Mouse (Mus musculus) limb, embryonic 12.5 days (tissue): Measurements from ENCODE around the gene Mapkapk2. TPM values are rescaled to one million over a fixed set of nuclear protein-coding genes. Genes with fewer than 3 reads are reported as not detected.

ENCODE experiments used
- ATAC-seq: fragments of 200-750 bp; cut with Nextera tagmentation; 2 replicates; pipeline ENCODE4 v1.8.0; 2017; ENCODE audit warnings: low read depth, moderate TSS enrichment; ENCODE audit not compliant: insufficient number of reproducible peaks, insufficient read depth, low FRiP score, low TSS enrichment
- H3K27ac ChIP-seq: fragments of 300-500 bp; sonication (generic); 2 replicates; pipeline ENCODE4 v1.5.1; 2016; ENCODE audit warnings: mild to moderate bottlenecking, moderate library complexity
- H3K27me3 ChIP-seq: fragments of 300-500 bp; sonication (generic); 2 replicates; pipeline ENCODE4 v1.6.1; 2016; ENCODE audit warnings: mild to moderate bottlenecking, moderate library complexity
- H3K36me3 ChIP-seq: fragments of 300-500 bp; sonication (generic); 2 replicates; pipeline ENCODE4 v1.6.1; 2016; ENCODE audit warnings: mild to moderate bottlenecking, moderate library complexity
- H3K4me1 ChIP-seq: fragments of 300-500 bp; sonication (generic); replicated peaks from 2 replicates; pipeline ENCODE4 v1.6.1; 2016
- H3K4me2 ChIP-seq: fragments of 300-500 bp; sonication (generic); 2 replicates; pipeline ENCODE4 v1.6.1; 2016; ENCODE audit warnings: mild to moderate bottlenecking, moderate library complexity
- H3K4me3 ChIP-seq: fragments of 300-500 bp; sonication (generic); replicated peaks from 2 replicates; pipeline ENCODE4 v1.5.1; 2016; ENCODE audit warnings: mild to moderate bottlenecking
- H3K9ac ChIP-seq: fragments of 300-500 bp; sonication (generic); replicated peaks from 2 replicates; pipeline ENCODE4 v1.6.1; 2016; ENCODE audit warnings: mild to moderate bottlenecking, moderate library complexity
- H3K9me3 ChIP-seq: fragments of 300-500 bp; sonication (generic); 2 replicates; pipeline ENCODE4 v1.6.1; 2016; ENCODE audit warnings: mild to moderate bottlenecking, moderate library complexity
- WGBS: fragments of 180-500 bp; shearing (Covaris S2); methylation state at CpG from one replicate; pipeline ENCODE4 v1.1.7; 2016; 5-methylcytosine and 5-hydroxymethylcytosine counted together
- polyA plus RNA-seq: library from polyadenylated mRNA; unstranded; fragments of >200 nt; fragmentation: Nextera tagmentation; extraction: Ambion mirVana; gene quantifications from 2 replicates; pipeline ENCODE4 v1.2.1, GENCODE M21; 2016

Gene Mapkapk2
- polyA plus RNA-seq, 1 experiment from 2014 or later: 58.9 TPM

- no peak overlapping the region for H3K4me2 ChIP-seq
- no peak overlapping the region for H3K4me3 ChIP-seq
- no peaks in the 10 kb centered on the region for H3K9me3 ChIP-seq
- no peak overlapping the region for H3K27ac ChIP-seq
- H3K36me3 ChIP-seq: peaks cover 1% of the 10 kb centered on the region; the same call in 1 of the 2 replicates
- H3K9ac ChIP-seq: no peak overlapping the region
- ATAC-seq: no peak
- 83% methylated on average over 8 of the region's 8 CpGs for WGBS
- H3K4me1 ChIP-seq: no peaks in the 10 kb centered on the region
- no peaks in the 10 kb centered on the region for H3K27me3 ChIP-seq
Measured at GRCm38 (mm10) chr1:131134942-131135522, 37.4 kb upstream of the Mapkapk2 start.

GRCm38 (mm10) chr1:131134231-131134630 lies 36.6 kb upstream of the Mapkapk2 start:
- H3K9ac ChIP-seq: no peak overlapping the region
- peaks cover 9% of the 10 kb centered on the region for H3K36me3 ChIP-seq
- WGBS: 74% methylated on average over 6 of the region's 6 CpGs
- H3K9me3 ChIP-seq: no peaks in the 10 kb centered on the region
- no peak overlapping the region for H3K4me2 ChIP-seq
- H3K4me1 ChIP-seq: no peaks in the 10 kb centered on the region
- H3K27ac ChIP-seq: no peak overlapping the region
- H3K27me3 ChIP-seq: no peaks in the 10 kb centered on the region
- H3K4me3 ChIP-seq: no peak overlapping the region
- ATAC-seq: no peak

- 62% methylated on average over 11 of the region's 11 CpGs for WGBS
- Histone ChIP-seq H3K27ac (no peak overlapping the region), H3K36me3 (peaks cover 17% of the 10 kb centered on the region), H3K4me1 (0 out of 2 replicates have a peak, but pooled peaks cover 3% of the 10 kb centered on the region), H3K9ac (no peak overlapping the region), H3K9me3 (no peaks in the 10 kb centered on the region), H3K4me2 (no peak overlapping the region), H3K4me3 (no peak overlapping the region), H3K27me3 (no peaks in the 10 kb centered on the region)
- no peak for ATAC-seq
Measured at GRCm38 (mm10) chr1:131125987-131126744, 28.5 kb upstream of the Mapkapk2 start.

- no peak overlapping the region for H3K9ac ChIP-seq
- no peak overlapping the region for H3K27ac ChIP-seq
- ATAC-seq: no peak
- peaks cover 5% of the 10 kb centered on the region for H3K27me3 ChIP-seq
- 0 out of 2 replicates have a peak, but pooled peaks cover 3% of the 10 kb centered on the region for H3K4me1 ChIP-seq
- no peak overlapping the region for H3K4me3 ChIP-seq
- no peak overlapping the region for H3K4me2 ChIP-seq
- no peaks in the 10 kb centered on the region for H3K9me3 ChIP-seq
- peaks cover 3% of the 10 kb centered on the region; the same call in 1 of the 2 replicates for H3K36me3 ChIP-seq
- 57% methylated on average over 10 of the region's 10 CpGs for WGBS
Measured at GRCm38 (mm10) chr1:131123522-131124265, 26.1 kb upstream of the Mapkapk2 start.

GRCm38 (mm10) chr1:131121987-131122386 lies 24.4 kb upstream of the Mapkapk2 start:
- Histone ChIP-seq H3K4me1 (no peaks in the 10 kb centered on the region), H3K27ac (no peak overlapping the region), H3K4me3 (no peak overlapping the region), H3K27me3 (peaks cover 5% of the 10 kb centered on the region), H3K9me3 (no peaks in the 10 kb centered on the region), H3K36me3 (no peaks in the 10 kb centered on the region), H3K4me2 (no peak overlapping the region), H3K9ac (no peak overlapping the region)
- WGBS: 44% methylated on average over 3 of the region's 3 CpGs
- no peak for ATAC-seq

GRCm38 (mm10) chr1:131119026-131119425 lies 21.4 kb upstream of the Mapkapk2 start:
- no peak overlapping the region for H3K4me2 ChIP-seq

DNA sequence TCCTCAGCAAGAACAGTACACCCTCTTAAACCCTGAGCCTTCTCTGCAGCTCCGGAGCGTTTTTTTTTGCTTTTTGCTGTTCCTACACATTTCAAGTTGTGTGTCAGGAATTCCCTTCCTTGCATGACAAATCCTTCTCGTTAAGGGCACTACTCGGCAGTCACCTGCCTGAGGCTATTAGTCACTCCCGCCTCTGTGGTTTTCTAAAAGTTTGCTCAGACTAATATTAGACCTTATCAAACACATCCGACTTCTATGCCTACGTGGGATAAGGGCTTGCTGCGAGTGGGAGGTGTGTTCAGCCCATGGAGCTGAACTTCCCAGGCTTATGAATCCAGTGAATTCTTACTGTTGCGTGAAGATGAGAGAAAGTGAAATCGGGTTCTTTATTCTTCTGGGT lies 20.9 kb upstream of the Mapkapk2 start:
- no peak for ATAC-seq
- H3K4me2 ChIP-seq: no peak overlapping the region
- H3K36me3 ChIP-seq: no peaks in the 10 kb centered on the region
- H3K27me3 ChIP-seq: peaks cover 10% of the 10 kb centered on the region
- no peaks in the 10 kb centered on the region for H3K9me3 ChIP-seq
- WGBS: 54% methylated on average over 10 of the region's 10 CpGs
- no peak overlapping the region for H3K27ac ChIP-seq
- H3K4me1 ChIP-seq: no peaks in the 10 kb centered on the region
- no peak overlapping the region for H3K4me3 ChIP-seq
- no peak overlapping the region for H3K9ac ChIP-seq

More at GRCm38 (mm10) chr1:131119026-131119425, 21.4 kb upstream of the Mapkapk2 start:
- no peaks in the 10 kb centered on the region for H3K9me3 ChIP-seq
- no peak for ATAC-seq
- no peak overlapping the region for H3K27ac ChIP-seq
- H3K36me3 ChIP-seq: no peaks in the 10 kb centered on the region
- H3K4me1 ChIP-seq: no peaks in the 10 kb centered on the region
- H3K4me3 ChIP-seq: no peak overlapping the region
- 71% methylated on average over 2 of the region's 2 CpGs for WGBS
- H3K27me3 ChIP-seq: peaks cover 10% of the 10 kb centered on the region
- H3K9ac ChIP-seq: no peak overlapping the region

DNA sequence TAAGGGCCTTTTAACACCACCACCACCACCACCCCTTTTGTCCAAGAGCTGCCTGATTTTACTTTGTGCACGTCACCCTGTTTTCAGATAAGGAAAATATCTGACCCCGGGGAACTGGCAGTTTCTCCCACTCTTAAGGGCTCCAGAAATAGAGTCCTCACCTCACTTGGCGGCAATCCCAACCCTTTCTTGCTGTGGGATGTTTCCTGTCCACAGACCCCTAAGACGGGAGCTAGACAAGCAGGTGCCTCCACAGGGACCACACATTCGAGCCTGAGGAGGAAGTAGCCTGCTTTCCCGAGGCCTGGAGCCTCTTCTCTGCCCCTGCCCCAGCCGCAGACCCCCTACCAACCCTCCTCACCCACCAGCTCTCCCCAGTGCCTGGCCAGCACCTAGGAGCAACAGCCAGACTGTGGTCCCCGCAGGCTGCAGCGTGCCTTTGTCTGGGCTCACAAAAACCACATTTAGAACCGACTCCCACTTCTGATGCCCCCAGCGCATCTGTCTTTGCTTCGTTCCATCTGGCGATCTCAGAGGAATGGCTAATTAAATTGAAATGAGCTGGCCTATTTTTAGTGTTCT lies 18.9 kb upstream of the Mapkapk2 start:
- Histone ChIP-seq H3K27me3 (peaks cover 10% of the 10 kb centered on the region), H3K4me2 (no peak overlapping the region), H3K4me3 (no peak overlapping the region), H3K27ac (no peak overlapping the region), H3K9ac (peak overlapping the region; percentile 13; the same call in 1 of the 2 replicates), H3K36me3 (no peaks in the 10 kb centered on the region), H3K9me3 (no peaks in the 10 kb centered on the region), H3K4me1 (peaks cover 5% of the 10 kb centered on the region; the same call in 1 of the 2 replicates)
- no peak for ATAC-seq
- WGBS: 66% methylated on average over 13 of the region's 13 CpGs

GRCm38 (mm10) chr1:131115932-131116331 lies 18.3 kb upstream of the Mapkapk2 start:
- Histone ChIP-seq H3K4me2 (no peak overlapping the region), H3K27me3 (peaks cover 10% of the 10 kb centered on the region), H3K9me3 (no peaks in the 10 kb centered on the region), H3K36me3 (no peaks in the 10 kb centered on the region), H3K4me1 (peaks cover 5% of the 10 kb centered on the region; the same call in 1 of the 2 replicates), H3K27ac (no peak overlapping the region), H3K9ac (no peak overlapping the region), H3K4me3 (no peak overlapping the region)
- no peak for ATAC-seq
- WGBS: 16% methylated on average over 6 of the region's 6 CpGs

GRCm38 (mm10) chr1:131112576-131112975 lies 14.9 kb upstream of the Mapkapk2 start:
- no peaks in the 10 kb centered on the region for H3K9me3 ChIP-seq
- H3K4me3 ChIP-seq: no peak overlapping the region
- no peaks in the 10 kb centered on the region for H3K36me3 ChIP-seq
- no peak overlapping the region for H3K27ac ChIP-seq
- ATAC-seq: no peak
- H3K4me2 ChIP-seq: no peak overlapping the region
- WGBS: 34% methylated on average over 6 of the region's 6 CpGs
- peaks cover 14% of the 10 kb centered on the region; the same call in 1 of the 2 replicates for H3K4me1 ChIP-seq
- H3K27me3 ChIP-seq: peaks cover 5% of the 10 kb centered on the region; the same call in 1 of the 2 replicates
- no peak overlapping the region for H3K9ac ChIP-seq
